Mouse (Mus musculus) stomach, embryonic 16.5 days (tissue): ENCODE results near the gene Mrtfb. TPM values are rescaled to one million over a fixed set of nuclear protein-coding genes. Genes with fewer than 3 reads are reported as not detected.
A peak's percentile ranks its signal among the peaks of the same experiment; 100 is the strongest.

Experiments
- ATAC-seq: fragments of 200-750 bp; cut with Nextera tagmentation; 2 replicates; pipeline ENCODE4 v1.8.0; 2017; ENCODE audit warnings: moderate number of reproducible peaks, moderate TSS enrichment; ENCODE audit not compliant: insufficient read depth, low FRiP score
- H3K27ac ChIP-seq: fragments of 300-500 bp; sonication (generic); 2 replicates; pipeline ENCODE4 v1.5.1; 2014; ENCODE audit warnings: low read length
- H3K27me3 ChIP-seq: fragments of 300-500 bp; sonication (generic); 2 replicates; pipeline ENCODE4 v1.6.1; 2014; ENCODE audit warnings: low read length, control low read depth, mixed read lengths; ENCODE audit not compliant: control insufficient read depth, insufficient read depth
- H3K36me3 ChIP-seq: fragments of 300-500 bp; sonication (generic); 2 replicates; pipeline ENCODE4 v1.6.1; 2014; ENCODE audit warnings: low read length; ENCODE audit not compliant: control insufficient read depth, insufficient read depth
- H3K4me1 ChIP-seq: fragments of 300-500 bp; sonication (generic); 2 replicates; pipeline ENCODE4 v1.6.1; 2014; ENCODE audit warnings: low read length, control low read depth, mixed read lengths; ENCODE audit not compliant: control insufficient read depth, insufficient read depth
- H3K4me2 ChIP-seq: fragments of 300-500 bp; sonication (generic); 2 replicates; pipeline ENCODE4 v1.6.1; 2014; ENCODE audit warnings: low read depth, low read length, mixed read lengths
- H3K4me3 ChIP-seq: fragments of 300-500 bp; sonication (generic); replicated peaks from 2 replicates; pipeline ENCODE4 v1.5.1; 2014; ENCODE audit warnings: mild to moderate bottlenecking, low read length
- H3K9ac ChIP-seq: fragments of 300-500 bp; sonication (generic); 2 replicates; pipeline ENCODE4 v1.6.1; 2014; ENCODE audit warnings: low read length
- H3K9me3 ChIP-seq: fragments of 300-500 bp; sonication (generic); replicated peaks from 2 replicates; pipeline ENCODE4 v1.6.1; 2016; ENCODE audit warnings: low read length, control low read depth; ENCODE audit not compliant: control insufficient read depth
- WGBS: fragments of 180-500 bp; shearing (Covaris S2); extraction: QIAGEN DNeasy Blood & Tissue Kit; methylation state at CpG from one replicate; pipeline ENCODE4 v1.1.7; 2014; 5-methylcytosine and 5-hydroxymethylcytosine counted together
- polyA plus RNA-seq: library from polyadenylated mRNA; unstranded; fragments of >200 nt; fragmentation: Nextera tagmentation; extraction: Ambion mirVana; gene quantifications from 2 replicates; pipeline ENCODE4 v1.2.1, GENCODE M21; 2015

Gene Mrtfb
- polyA plus RNA-seq, 1 experiment from 2014 or later = 19.3 TPM

GRCm38 (mm10) chr16:13366256-13366655 lies 110.0 kb downstream of the Mrtfb start:
- no peak overlapping the region for H3K4me3 ChIP-seq
- peaks cover 10% of the 10 kb centered on the region for H3K4me1 ChIP-seq
- H3K9ac ChIP-seq = no peak overlapping the region
- H3K4me2 ChIP-seq = no peak overlapping the region
- WGBS = 38% methylated on average over 1 of the region's 1 CpGs
- no peaks in the 10 kb centered on the region for H3K36me3 ChIP-seq
- H3K27me3 ChIP-seq = no peaks in the 10 kb centered on the region
- H3K27ac ChIP-seq = no peak overlapping the region
- ATAC-seq = no peak
- H3K9me3 ChIP-seq = no peaks in the 10 kb centered on the region

DNA sequence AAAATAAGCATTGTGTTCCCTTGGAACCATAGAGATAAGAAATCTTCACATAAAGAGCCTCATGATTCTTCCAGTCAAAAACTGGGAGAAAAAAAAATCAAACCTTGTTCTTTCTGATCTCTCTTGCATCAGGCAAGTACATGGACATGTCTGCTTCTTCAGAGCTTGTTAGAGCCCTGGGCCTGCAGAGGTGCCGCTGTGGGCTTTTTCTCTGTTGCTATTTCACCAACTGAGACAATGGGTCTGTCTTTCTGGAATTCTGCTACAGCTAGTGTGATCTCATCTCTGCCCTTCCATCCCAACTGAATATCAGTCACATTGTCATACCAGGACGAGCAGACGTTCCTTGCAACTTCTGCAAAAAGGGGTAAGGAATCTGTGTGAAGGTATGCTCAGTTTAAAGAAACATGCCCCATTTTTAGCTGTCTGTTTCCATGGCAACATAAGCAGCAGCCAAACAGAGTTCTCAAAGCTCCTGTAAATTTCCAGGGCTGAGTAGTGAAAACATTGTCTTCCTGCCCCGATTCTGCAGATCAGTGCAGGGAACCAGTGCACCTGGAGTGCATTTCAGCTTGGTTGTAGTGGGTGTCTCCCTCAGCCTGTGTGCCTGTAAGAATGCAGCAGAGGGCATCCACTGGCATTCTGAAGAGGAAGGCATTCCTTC lies 110.7 kb downstream of the Mrtfb start:
- peak overlapping the region; percentile 77 for H3K27ac ChIP-seq
- H3K4me3 ChIP-seq = no peak overlapping the region
- H3K4me2 ChIP-seq = no peak overlapping the region
- no peaks in the 10 kb centered on the region for H3K36me3 ChIP-seq
- WGBS = 16% methylated on average over 4 of the region's 4 CpGs
- no peaks in the 10 kb centered on the region for H3K27me3 ChIP-seq
- peaks cover 15% of the 10 kb centered on the region for H3K4me1 ChIP-seq
- peak; percentile 37 for ATAC-seq
- H3K9me3 ChIP-seq = no peaks in the 10 kb centered on the region
- H3K9ac ChIP-seq = no peak overlapping the region

DNA sequence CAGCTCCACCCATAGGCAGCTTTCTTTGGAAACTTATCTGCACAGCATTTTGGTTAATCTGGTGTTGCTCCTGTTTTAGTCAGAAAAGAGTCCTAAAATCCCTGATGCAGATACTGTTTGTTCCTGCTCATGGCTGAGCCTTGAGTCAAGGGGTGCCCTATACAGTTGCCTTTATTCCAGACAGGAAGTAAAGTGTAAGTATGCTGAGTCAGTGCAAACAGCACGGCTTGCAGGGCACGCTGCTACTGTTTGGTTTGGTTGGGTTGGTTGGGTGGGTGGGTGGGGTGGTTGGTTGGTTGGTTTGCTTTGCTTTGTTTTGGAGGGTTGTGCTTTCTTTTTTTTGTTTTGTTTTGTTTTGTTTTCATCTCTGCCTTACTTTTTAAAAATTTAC lies 111.2 kb downstream of the Mrtfb start:
- Histone ChIP-seq H3K4me3 (no peak overlapping the region), H3K27me3 (no peaks in the 10 kb centered on the region), H3K4me2 (no peak overlapping the region), H3K9me3 (no peaks in the 10 kb centered on the region), H3K36me3 (no peaks in the 10 kb centered on the region), H3K27ac (peak overlapping the region; percentile 77), H3K9ac (no peak overlapping the region), H3K4me1 (peaks cover 17% of the 10 kb centered on the region)
- ATAC-seq = peak; percentile 85
- WGBS = 41% methylated on average over 2 of the region's 2 CpGs

- ATAC-seq = no peak
- no peak overlapping the region for H3K9ac ChIP-seq
- WGBS = 69% methylated on average over 1 of the region's 1 CpGs
Observed at GRCm38 (mm10) chr16:13368645-13369044, 112.4 kb downstream of the Mrtfb start.

DNA sequence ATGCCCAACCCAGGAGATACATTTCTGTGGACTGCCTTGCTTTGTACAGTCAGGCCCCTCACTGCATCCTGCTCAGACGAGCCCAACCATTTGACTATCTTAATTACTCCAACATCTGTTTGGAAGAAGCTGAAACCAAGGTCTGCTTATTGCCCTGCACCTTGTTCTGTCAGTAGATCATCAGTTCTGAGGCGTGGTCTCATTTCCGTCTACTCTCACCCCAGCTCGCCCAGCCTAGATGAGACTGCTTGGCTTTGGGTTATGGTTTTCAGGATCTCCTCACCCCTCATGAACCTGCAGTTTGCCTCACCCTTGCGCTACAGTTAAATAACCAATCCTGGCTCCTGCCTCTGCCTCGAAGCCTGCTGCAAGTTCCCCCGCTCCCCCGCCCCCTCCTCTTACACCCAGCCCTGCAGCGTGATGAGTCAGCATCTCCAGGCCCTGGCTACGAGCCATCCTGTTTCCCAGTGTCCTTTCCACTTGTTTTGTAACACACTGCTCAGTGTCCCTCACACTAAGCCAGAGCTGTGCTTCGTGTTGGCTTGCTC lies 115.5 kb downstream of the Mrtfb start:
- no peaks in the 10 kb centered on the region for H3K36me3 ChIP-seq
- no peak overlapping the region for H3K4me3 ChIP-seq
- 0 out of 2 replicates have a peak overlapping the region, but pooled peaks have one; percentile 1 for H3K27ac ChIP-seq
- no peak overlapping the region for H3K4me2 ChIP-seq
- peak; percentile 76 for ATAC-seq
- no peak overlapping the region for H3K9ac ChIP-seq
- 18% methylated on average over 11 of the region's 11 CpGs for WGBS
- no peaks in the 10 kb centered on the region for H3K27me3 ChIP-seq
- no peaks in the 10 kb centered on the region for H3K9me3 ChIP-seq
- H3K4me1 ChIP-seq = peaks cover 13% of the 10 kb centered on the region

More at GRCm38 (mm10) chr16:13368645-13369044, 112.4 kb downstream of the Mrtfb start:
- no peak overlapping the region for H3K4me2 ChIP-seq
- no peaks in the 10 kb centered on the region for H3K36me3 ChIP-seq
- H3K4me1 ChIP-seq = peaks cover 17% of the 10 kb centered on the region
- H3K27ac ChIP-seq = no peak overlapping the region
- no peak overlapping the region for H3K4me3 ChIP-seq
- no peaks in the 10 kb centered on the region for H3K9me3 ChIP-seq
- no peaks in the 10 kb centered on the region for H3K27me3 ChIP-seq

GRCm38 (mm10) chr16:13372899-13373533 lies 116.7 kb downstream of the Mrtfb start:
- Histone ChIP-seq H3K9ac (no peak overlapping the region), H3K36me3 (no peaks in the 10 kb centered on the region), H3K4me2 (no peak overlapping the region), H3K27me3 (no peaks in the 10 kb centered on the region), H3K4me3 (no peak overlapping the region), H3K9me3 (no peaks in the 10 kb centered on the region), H3K27ac (no peak overlapping the region), H3K4me1 (peaks cover 7% of the 10 kb centered on the region; the same call in 1 of the 2 replicates)
- WGBS = 79% methylated on average over 8 of the region's 8 CpGs
- ATAC-seq = no peak

GRCm38 (mm10) chr16:13376947-13377486 lies 120.7 kb downstream of the Mrtfb start:
- no peak overlapping the region for H3K4me3 ChIP-seq
- no peaks in the 10 kb centered on the region; the same call in 1 of the 2 replicates for H3K36me3 ChIP-seq
- no peak for ATAC-seq
- no peaks in the 10 kb centered on the region for H3K27me3 ChIP-seq
- H3K9ac ChIP-seq = no peak overlapping the region
- H3K4me2 ChIP-seq = no peak overlapping the region
- WGBS = 82% methylated on average over 7 of the region's 7 CpGs
- H3K9me3 ChIP-seq = no peaks in the 10 kb centered on the region
- H3K27ac ChIP-seq = no peak overlapping the region
- peaks cover under 1% of the 10 kb centered on the region; the same call in 1 of the 2 replicates for H3K4me1 ChIP-seq

DNA sequence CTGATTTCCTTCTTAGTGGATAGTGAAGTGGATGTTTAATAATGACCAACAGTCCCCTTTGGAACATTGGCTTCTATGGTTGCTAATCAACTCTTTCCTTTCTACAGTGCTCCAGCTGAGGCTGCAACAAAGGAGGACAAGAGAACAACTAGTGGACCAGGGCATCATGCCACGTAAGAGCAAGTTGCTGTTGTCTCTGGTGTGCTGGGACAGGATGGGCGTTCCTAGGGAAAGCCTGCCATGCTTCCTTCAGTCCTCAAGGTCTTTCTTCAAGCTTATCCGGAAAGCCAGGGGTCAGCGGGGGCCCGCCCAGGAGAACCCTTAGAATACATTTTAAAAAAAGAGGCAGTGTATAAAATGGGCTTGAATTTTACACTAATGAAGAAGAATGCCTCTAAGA lies 121.9 kb downstream of the Mrtfb start:
- H3K9ac ChIP-seq = no peak overlapping the region
- WGBS = 89% methylated on average over 5 of the region's 5 CpGs
- no peaks in the 10 kb centered on the region for H3K4me1 ChIP-seq
- no peak for ATAC-seq
- no peak overlapping the region for H3K4me2 ChIP-seq
- H3K27ac ChIP-seq = no peak overlapping the region
- H3K4me3 ChIP-seq = no peak overlapping the region
- H3K36me3 ChIP-seq = no peaks in the 10 kb centered on the region; the same call in 1 of the 2 replicates
- no peaks in the 10 kb centered on the region for H3K9me3 ChIP-seq
- H3K27me3 ChIP-seq = no peaks in the 10 kb centered on the region

- Histone ChIP-seq H3K4me1 (no peaks in the 10 kb centered on the region), H3K9me3 (no peaks in the 10 kb centered on the region), H3K27me3 (no peaks in the 10 kb centered on the region), H3K27ac (no peak overlapping the region), H3K4me3 (no peak overlapping the region), H3K4me2 (no peak overlapping the region), H3K36me3 (no peaks in the 10 kb centered on the region; the same call in 1 of the 2 replicates), H3K9ac (no peak overlapping the region)
- no peak for ATAC-seq
- 70% methylated on average over 2 of the region's 2 CpGs for WGBS
Observed at GRCm38 (mm10) chr16:13379865-13380264, 123.6 kb downstream of the Mrtfb start.
